Mouse (Mus musculus) heart, embryonic 14.5 days (tissue): ENCODE data around the gene Kctd6. TPM values are rescaled to one million over a fixed set of nuclear protein-coding genes. Genes with fewer than 3 reads are reported as not detected.
"Not testable (repeated sequence)": the region's sequence is repeated elsewhere in the genome, so short reads cannot be mapped to it uniquely, and the experiment has no call there.

Experiments used
- ATAC-seq: fragments of 200-750 bp; cut with Nextera tagmentation; 2 replicates; pipeline ENCODE4 v1.8.0; 2017; ENCODE audit warnings: low read depth, moderate TSS enrichment; ENCODE audit not compliant: insufficient number of reproducible peaks, insufficient read depth, low FRiP score
- H3K27ac ChIP-seq, 2 experiments: fragments of 200-500 bp in 1 of 2; fragments of 300-500 bp in 1 of 2; sonication (generic) in 1 of 2; replicated peaks in 1 of 2; 2 replicates each; pipeline ENCODE4 v1.5.1; 2012 to 2014; ENCODE audit warnings: low read depth in 2 of 2, low read length in 2 of 2, control low read depth in 1 of 2, mild to moderate bottlenecking in 1 of 2, mixed read lengths in 1 of 2; ENCODE audit not compliant: control insufficient read depth in 1 of 2, insufficient read depth in 1 of 2
- H3K27me3 ChIP-seq: fragments of 300-500 bp; sonication (generic); 2 replicates; pipeline ENCODE4 v1.6.1; 2014; ENCODE audit warnings: mild to moderate bottlenecking, low read length, control low read depth; ENCODE audit not compliant: control insufficient read depth, insufficient read depth
- H3K36me3 ChIP-seq: fragments of 300-500 bp; sonication (generic); 2 replicates; pipeline ENCODE4 v1.6.1; 2014; ENCODE audit warnings: mild to moderate bottlenecking, control low read depth, low read length, mixed read lengths; ENCODE audit not compliant: control insufficient read depth, insufficient read depth
- H3K4me1 ChIP-seq, 2 experiments: fragments of 200-500 bp in 1 of 2; fragments of 300-500 bp in 1 of 2; sonication (generic) in 1 of 2; 2 replicates each; pipeline ENCODE4 v1.6.1; 2012 to 2014; ENCODE audit warnings: low read length in 2 of 2, control low read depth in 1 of 2, mixed read lengths in 1 of 2; ENCODE audit not compliant: control insufficient read depth in 2 of 2, insufficient read depth in 2 of 2
- H3K4me2 ChIP-seq: fragments of 300-500 bp; sonication (generic); 2 replicates; pipeline ENCODE4 v1.6.1; 2014; ENCODE audit warnings: mild to moderate bottlenecking, low read length
- H3K4me3 ChIP-seq, 2 experiments: fragments of 200-500 bp in 1 of 2; fragments of 300-500 bp in 1 of 2; sonication (generic) in 1 of 2; 2 replicates each; pipeline ENCODE4 v1.5.1; 2012 to 2014; ENCODE audit warnings: low read length in 2 of 2, mild to moderate bottlenecking in 2 of 2, control low read depth in 1 of 2, low read depth in 1 of 2, moderate library complexity in 1 of 2; ENCODE audit not compliant: control insufficient read depth in 1 of 2, insufficient read depth in 1 of 2
- H3K9ac ChIP-seq: fragments of 300-500 bp; sonication (generic); 2 replicates; pipeline ENCODE4 v1.6.1; 2014; ENCODE audit warnings: mild to moderate bottlenecking, low read length
- H3K9me3 ChIP-seq: fragments of 300-500 bp; sonication (generic); 2 replicates; pipeline ENCODE4 v1.6.1; 2016; ENCODE audit warnings: low read length, control low read depth; ENCODE audit not compliant: control insufficient read depth
- WGBS: fragments of 180-500 bp; shearing (Covaris S2); extraction: QIAGEN DNeasy Blood & Tissue Kit; methylation state at CpG from one replicate; pipeline ENCODE4 v1.1.7; 2014; 5-methylcytosine and 5-hydroxymethylcytosine counted together
- polyA plus RNA-seq: library from polyadenylated mRNA; unstranded; fragments of >200 nt; fragmentation: Nextera tagmentation; extraction: Ambion mirVana; gene quantifications from 2 replicates; pipeline ENCODE4 v1.2.1, GENCODE M21; 2014

Kctd6 gene
- polyA plus RNA-seq, 1 experiment from 2014 or later = 14.3 TPM

GRCm38 (mm10) chr14:8260214-8260613 lies 46.3 kb downstream of the Kctd6 start:
- Histone ChIP-seq H3K4me2 (no peak overlapping the region), H3K4me1 (peaks cover 0 to 2% of the 10 kb centered on the region in 2 experiments; a peak in 1 of 4 replicates), H3K27ac (no peak overlapping the region), H3K36me3 (no peaks in the 10 kb centered on the region), H3K4me3 (no peak overlapping the region), H3K9me3 (no peaks in the 10 kb centered on the region), H3K9ac (no peak overlapping the region), H3K27me3 (no peaks in the 10 kb centered on the region)
- WGBS = 72% methylated on average over 5 of the region's 5 CpGs
- no peak for ATAC-seq

- H3K4me1 ChIP-seq = peaks cover 0 to 2% of the 10 kb centered on the region in 2 experiments; a peak in 1 of 4 replicates
- no peak for ATAC-seq
- no peaks in the 10 kb centered on the region for H3K27me3 ChIP-seq
- H3K4me2 ChIP-seq = no peak overlapping the region
- WGBS = 43% methylated on average over 1 of the region's 1 CpGs
- no peaks in the 10 kb centered on the region for H3K36me3 ChIP-seq
- H3K27ac ChIP-seq = no peak overlapping the region
- H3K4me3 ChIP-seq = no peak overlapping the region
- no peaks in the 10 kb centered on the region for H3K9me3 ChIP-seq
- no peak overlapping the region for H3K9ac ChIP-seq
Observed at GRCm38 (mm10) chr14:8262242-8262641, 48.3 kb downstream of the Kctd6 start.

DNA sequence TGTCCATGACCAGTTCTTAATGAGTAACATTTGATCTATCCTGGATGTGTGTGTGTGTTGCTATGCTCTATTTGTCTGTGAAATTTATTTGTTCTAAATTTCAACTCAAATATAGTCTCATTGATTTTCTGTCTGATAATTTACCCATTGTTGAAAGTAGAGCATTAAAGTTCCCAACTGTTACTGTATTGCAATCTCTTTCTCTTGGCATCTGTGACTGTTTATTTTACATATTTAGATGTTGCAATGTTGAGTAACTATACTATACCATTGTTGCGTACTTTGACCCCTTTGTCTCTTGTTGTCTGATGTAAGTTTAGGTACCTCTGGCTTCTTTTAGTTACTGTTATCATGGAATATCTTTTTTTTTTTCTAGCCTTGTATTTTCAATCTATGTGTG lies 50.4 kb downstream of the Kctd6 start:
- no peak overlapping the region for H3K27ac ChIP-seq
- H3K4me1 ChIP-seq = no peaks in the 10 kb centered on the region
- no peak overlapping the region for H3K4me3 ChIP-seq
- H3K4me2 ChIP-seq = no peak overlapping the region
- no peak for ATAC-seq
- no peaks in the 10 kb centered on the region for H3K36me3 ChIP-seq
- H3K9me3 ChIP-seq = no peaks in the 10 kb centered on the region
- no peak overlapping the region for H3K9ac ChIP-seq
- 90% methylated on average over 1 of the region's 1 CpGs for whole genome bisulfite sequencing
- H3K27me3 ChIP-seq = no peaks in the 10 kb centered on the region

DNA sequence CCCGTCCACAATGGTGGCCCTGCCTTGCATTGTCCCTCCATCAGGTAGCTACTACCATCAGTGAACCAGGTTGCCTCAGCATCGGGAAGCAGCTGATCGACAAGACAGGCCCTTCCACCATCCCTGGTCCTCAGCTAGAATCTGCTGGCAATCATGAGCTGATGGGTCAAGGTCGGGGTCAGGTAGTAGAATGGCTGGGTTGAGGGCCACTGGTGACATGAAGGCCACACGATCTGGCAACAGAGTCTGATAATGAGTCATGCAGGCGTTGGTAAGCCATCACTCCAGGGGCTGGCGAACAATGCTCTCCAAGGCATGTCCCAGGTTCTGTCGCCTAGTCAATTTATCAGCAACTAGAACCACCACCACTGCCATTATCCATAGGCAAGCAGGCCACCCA lies 57.3 kb downstream of the Kctd6 start:
- not testable (repeated sequence) for H3K27me3 ChIP-seq, H3K9ac ChIP-seq, H3K4me1 ChIP-seq, H3K4me2 ChIP-seq, H3K36me3 ChIP-seq, H3K4me3 ChIP-seq, H3K27ac ChIP-seq, ATAC-seq, H3K9me3 ChIP-seq
- 72% methylated on average over 8 of the region's 8 CpGs for WGBS

Other genes starting within 250 kb of the Kctd6 start
- gene Dnase1l3, start 219.6 kb upstream of the Kctd6 start, polyA plus RNA-seq = 0.08 and 0.13 TPM in 2 replicates
- 11.3 and 11.8 TPM in 2 replicates for gene Abhd6, start 211.2 kb upstream of the Kctd6 start, polyA plus RNA-seq
- 46.5 and 47.0 TPM in 2 replicates for gene Rpp14, start 133.8 kb upstream of the Kctd6 start, polyA plus RNA-seq
- gene Pxk, start 115.9 kb upstream of the Kctd6 start, polyA plus RNA-seq = 30.2 and 32.9 TPM in 2 replicates
- gene Pdhb, start 41.1 kb upstream of the Kctd6 start, polyA plus RNA-seq = 588 and 604 TPM in 2 replicates
- gene Acox2, start 45.2 kb downstream of the Kctd6 start, polyA plus RNA-seq = not detected in 2 replicates
- 0.32 and 0.36 TPM in 2 replicates for gene Fam107a, start 103.9 kb downstream of the Kctd6 start, polyA plus RNA-seq
- gene Oit1, start 164.6 kb downstream of the Kctd6 start, polyA plus RNA-seq = not detected in 2 replicates